Mouse (Mus musculus) layer of hippocampus, adult 2 months (tissue): ENCODE results near the gene Mpp3. TPM values are rescaled to one million over a fixed set of nuclear protein-coding genes. Genes with fewer than 3 reads are reported as not detected.

Source experiments
- DNase-seq, 2 experiments: peaks; one replicate each; pipeline ENCODE4 v3.0.0; 2022; ENCODE audit warnings: low spot score in 2 of 2
- H3K27ac ChIP-seq: fragments of 200-600 bp; 2 replicates; pipeline ENCODE4 v1.8.1; 2022
- H3K4me3 ChIP-seq: fragments of 200-600 bp; 2 replicates; pipeline ENCODE4 v1.8.1; 2022; ENCODE audit warnings: mild to moderate bottlenecking
- CTCF ChIP-seq: fragments of 200-600 bp; conservative IDR thresholded peaks from 2 replicates; pipeline ENCODE4 v1.8.1; 2022; ENCODE audit warnings: antibody characterized with exemption, mild to moderate bottlenecking, moderate library complexity
- total RNA-seq, 2 experiments: library from RNA; stranded (reverse); gene quantifications; 2 replicates each; pipeline ENCODE4 v1.2.3; 2021

The Mpp3 gene
- total RNA-seq, 2 experiments from 2014 or later = 88.3 to 94.4 TPM

DNA sequence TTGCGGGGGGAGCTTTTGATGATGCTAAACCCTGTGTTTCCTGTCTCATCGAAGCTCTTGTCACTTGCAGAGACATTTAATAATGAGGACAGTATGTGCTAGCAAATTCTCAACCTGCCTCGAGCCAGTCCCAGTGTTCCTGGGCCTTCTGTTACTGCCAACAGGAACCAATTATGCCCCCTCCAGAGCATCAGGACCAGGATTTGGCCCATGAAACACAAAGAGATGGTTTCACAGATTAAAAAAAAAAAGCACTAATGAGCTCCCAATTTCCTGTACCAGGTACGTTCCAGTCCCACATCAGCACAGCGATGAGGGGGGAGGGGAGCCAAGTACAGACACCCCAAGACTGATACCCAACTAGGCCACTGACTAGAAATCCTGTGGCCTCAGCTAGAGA is 7.1 kb downstream of the Mpp3 start:
- Histone ChIP-seq H3K4me3 (no peak overlapping the region), H3K27ac (peak overlapping the region; percentile 53; the same call in 1 of the 2 replicates)
- DNase-seq = no peak
- no peak for TF ChIP-seq CTCF

DNA sequence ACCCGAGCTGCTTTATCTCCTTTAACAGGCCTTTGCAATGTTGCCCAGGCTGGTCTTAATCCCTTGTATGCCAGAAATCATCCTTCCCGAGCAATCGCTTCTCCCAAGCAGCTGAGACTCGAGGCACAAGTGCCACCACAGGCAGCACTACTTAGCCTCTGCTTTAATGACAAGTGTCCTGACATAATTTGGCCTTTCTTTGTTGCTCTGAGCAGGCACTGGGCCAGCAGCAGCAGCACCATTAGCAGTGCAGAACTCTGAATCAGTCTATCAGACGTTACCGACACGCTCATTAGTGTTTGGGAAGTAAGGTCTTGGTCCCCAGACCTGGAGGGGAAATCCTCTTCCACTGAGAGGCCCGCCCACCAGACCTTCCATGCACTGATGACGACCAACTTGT is 8.5 kb downstream of the Mpp3 start:
- Histone ChIP-seq H3K27ac (peak overlapping the region; percentile 39; the same call in 1 of the 2 replicates), H3K4me3 (no peak overlapping the region)
- no peak for TF ChIP-seq CTCF
- DNase-seq = no peak

DNA sequence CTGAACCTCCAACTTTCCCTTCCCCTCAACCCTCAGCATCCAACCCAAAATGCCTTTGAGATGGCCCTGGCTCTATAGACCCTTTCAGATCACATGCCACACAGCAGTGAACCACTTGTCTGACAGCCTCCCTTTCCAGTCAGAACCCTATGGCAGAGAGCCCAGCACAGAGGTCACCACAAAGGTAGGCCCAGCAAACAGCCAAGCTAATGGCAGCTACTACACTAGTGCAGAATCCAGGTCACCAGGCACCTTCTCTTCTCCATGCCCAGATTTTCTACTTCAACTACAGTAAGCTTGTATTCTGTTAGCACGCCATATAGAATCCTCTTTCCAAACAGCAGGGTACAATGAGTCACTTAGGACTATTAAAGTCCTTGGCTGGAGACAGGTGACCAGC is 12.1 kb downstream of the Mpp3 start:
- DNase-seq = no peak
- no peak for TF ChIP-seq CTCF
- H3K4me3 ChIP-seq = no peak overlapping the region
- peak overlapping the region; percentile 23; the same call in 1 of the 2 replicates for H3K27ac ChIP-seq

DNA sequence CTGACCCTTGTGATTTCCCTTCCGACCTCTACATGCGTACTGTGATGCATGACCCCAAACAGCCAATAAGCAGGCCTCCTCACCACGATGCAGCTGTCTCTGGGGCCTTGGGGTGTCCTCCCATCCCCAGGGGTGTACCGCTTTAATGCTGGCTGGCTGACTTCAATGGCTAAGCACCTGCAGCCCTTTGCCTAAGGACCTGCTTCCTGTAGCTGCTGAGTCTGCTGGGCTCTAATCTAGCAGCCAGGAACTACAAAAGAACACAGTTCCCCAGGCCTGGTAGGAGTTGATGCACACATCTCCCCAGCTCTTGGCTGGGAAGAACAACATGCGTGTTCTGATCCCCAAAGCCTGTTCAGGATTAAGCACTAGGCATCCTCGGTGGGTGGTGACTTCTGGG is 12.8 kb downstream of the Mpp3 start:
- Histone ChIP-seq H3K27ac (peak overlapping the region; percentile 70), H3K4me3 (no peak overlapping the region)
- no peak for TF ChIP-seq CTCF
- no peak for DNase-seq

DNA sequence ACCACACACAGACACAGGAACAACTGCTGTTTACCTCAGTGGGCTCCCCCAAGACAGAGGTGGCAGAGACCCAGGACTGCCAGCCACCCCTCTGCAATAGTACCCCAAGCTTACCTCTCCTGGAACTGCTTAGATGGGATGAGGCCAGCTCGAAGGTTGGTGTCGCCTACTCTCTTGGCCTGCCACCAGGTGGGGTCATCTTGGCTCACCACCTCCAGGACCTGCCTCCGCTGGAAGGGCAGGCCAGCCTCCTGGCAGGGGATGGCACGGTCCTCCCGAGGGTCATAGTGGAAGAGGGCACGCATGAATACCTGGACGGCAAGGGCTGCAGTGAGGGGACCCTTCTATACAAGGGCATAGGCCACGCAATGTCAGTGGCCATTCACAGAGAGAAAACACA is 15.1 kb downstream of the Mpp3 start:
- TF ChIP-seq CTCF = no peak

DNA sequence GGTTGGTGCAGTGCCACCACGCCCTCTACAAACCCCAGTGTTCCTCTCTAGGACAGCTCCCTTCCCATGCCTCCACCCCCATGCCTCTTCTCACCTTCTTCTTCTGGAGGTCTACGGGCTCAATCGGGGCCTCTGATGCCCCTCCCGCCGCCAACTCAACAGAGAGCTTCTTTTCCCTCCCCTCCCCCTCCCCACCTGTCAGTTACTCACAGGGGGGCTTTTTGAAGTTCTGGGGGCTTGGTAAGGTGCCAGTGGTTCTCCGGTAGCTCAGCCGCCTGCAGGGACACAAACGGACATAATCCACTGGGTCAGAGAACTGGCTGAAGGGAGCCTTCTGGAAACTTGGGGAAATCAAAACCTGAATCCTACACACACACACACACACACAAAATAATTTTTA is 16.8 kb downstream of the Mpp3 start:
- no peak for TF ChIP-seq CTCF
- Histone ChIP-seq H3K4me3 (no peak overlapping the region), H3K27ac (no peak overlapping the region)
- no peak for DNase-seq

More for the DNA sequence above, 15.1 kb downstream of the Mpp3 start:
- H3K27ac ChIP-seq = no peak overlapping the region
- H3K4me3 ChIP-seq = no peak overlapping the region
- no peak for DNase-seq

DNA sequence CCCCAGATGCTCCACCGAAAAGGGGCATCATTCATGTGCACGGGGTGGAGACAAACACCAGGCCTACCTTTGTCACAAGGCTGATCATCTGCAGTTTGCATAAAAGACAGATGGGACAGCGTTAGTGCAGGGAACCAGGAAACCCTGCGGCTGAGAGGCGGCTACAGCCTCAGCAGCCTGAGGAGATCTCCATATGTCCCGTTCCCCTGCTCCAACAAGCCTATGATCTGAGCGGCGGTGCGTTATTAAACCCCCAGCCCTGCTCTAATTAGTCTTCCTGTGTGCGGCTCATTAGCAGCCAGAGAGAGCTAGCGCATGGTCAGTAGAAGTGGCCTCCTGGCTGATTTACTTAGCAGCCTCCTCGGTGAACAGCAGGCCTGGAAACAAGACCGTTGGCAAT is 18.1 kb downstream of the Mpp3 start:
- TF ChIP-seq CTCF = no peak
- Histone ChIP-seq H3K4me3 (no peak overlapping the region), H3K27ac (peak overlapping the region; percentile 77)
- peak; percentile 30 to 45 for DNase-seq

DNA sequence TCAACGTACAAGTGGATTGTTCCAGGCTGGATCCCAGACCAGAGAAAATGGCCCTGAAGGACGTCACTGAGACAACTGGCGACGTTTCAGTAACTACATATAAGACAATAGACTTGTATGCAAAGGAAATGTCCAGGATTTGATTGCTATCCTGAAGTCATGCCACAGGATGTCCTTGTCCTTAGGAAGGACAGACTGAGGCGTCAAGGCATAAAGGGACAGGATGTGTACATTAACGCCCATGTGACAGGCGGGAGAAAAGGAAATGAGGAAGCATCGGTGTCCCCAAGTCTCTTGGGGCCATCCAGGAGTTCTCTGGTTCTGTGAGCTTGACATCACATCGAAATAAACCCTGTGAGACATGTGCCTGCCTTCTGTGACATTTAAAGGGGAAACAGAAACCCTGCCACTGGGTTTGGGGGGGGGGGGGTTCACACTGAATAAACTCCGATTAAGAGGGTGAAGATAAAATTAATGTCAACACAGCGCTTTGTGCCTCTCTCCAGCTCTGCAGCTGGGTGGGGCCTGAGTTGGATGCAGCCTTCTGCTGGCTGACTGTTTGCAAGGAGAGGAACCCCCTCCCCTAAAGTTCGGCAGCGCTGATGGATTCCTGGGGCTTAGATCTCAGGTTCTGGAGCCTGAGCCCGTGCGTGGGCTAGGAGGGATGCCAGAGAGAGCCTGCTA is 19.2 kb downstream of the Mpp3 start:
- Histone ChIP-seq H3K4me3 (no peak overlapping the region), H3K27ac (peak overlapping the region; percentile 77; the same call in 1 of the 2 replicates)
- no peak for DNase-seq
- TF ChIP-seq CTCF = no peak

DNA sequence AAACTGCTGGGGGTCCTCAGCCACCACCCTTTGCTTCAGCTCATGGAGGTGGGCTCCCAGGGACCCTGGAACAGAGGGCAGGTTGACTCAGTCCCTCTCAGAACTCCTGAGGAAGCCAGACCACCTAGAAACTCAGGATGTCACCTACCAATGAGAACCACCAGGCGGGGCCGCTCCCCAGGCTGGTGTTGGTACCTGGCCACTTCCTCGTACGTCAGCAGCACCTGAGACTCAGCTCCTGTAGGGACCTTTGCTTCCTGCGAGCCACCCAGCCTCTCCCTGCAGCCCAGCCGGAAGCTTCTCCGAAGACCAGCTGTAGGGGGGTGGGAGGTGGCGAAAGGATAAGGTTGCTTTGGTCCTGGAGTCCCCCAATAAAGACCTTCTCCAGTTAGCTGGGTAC is 19.9 kb downstream of the Mpp3 start:
- H3K27ac ChIP-seq = no peak overlapping the region
- DNase-seq = no peak
- H3K4me3 ChIP-seq = no peak overlapping the region
- TF ChIP-seq CTCF = no peak

DNA sequence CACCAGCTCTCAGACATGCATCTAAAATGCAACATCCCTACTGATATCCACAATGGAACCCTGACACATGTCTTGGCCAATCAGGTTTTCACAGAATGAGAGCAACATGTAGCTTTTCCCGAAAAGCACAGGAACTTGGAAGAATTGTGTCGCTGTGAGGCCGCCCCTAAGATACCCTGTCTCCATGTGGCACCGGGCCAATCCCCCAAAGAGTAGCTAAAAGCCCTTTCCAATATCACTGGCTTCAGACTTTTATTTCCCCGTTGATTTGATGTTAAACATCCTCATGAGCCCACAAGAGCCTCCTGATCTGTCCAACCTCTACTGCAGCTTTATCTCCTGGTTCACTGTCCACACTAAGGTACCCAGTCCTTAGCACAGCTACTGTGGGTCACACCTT is 21.6 kb downstream of the Mpp3 start:
- DNase-seq = no peak
- no peak for TF ChIP-seq CTCF
- H3K4me3 ChIP-seq = no peak overlapping the region
- no peak overlapping the region for H3K27ac ChIP-seq

DNA sequence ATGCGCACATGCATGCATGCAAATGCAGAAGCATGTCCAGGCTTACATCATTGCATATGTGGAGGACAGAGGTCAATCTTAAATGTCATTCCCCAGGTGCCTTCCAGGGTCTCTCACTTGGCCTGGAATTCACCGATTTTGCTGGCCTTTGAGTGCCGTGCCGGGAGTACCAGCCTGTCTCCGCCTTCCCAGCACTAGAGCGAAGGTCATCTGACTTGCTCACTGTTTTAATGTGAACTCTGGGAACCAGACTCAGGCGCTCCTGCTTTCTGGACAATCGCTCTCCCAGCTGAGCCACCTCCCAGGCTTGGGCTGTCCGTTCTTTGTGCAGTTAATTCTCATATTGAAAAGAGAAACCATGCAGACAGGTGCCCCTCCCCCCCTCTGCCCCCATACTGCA is 22.0 kb downstream of the Mpp3 start:
- DNase-seq = no peak
- no peak overlapping the region for H3K27ac ChIP-seq
- TF ChIP-seq CTCF = no peak
- H3K4me3 ChIP-seq = no peak overlapping the region

DNA sequence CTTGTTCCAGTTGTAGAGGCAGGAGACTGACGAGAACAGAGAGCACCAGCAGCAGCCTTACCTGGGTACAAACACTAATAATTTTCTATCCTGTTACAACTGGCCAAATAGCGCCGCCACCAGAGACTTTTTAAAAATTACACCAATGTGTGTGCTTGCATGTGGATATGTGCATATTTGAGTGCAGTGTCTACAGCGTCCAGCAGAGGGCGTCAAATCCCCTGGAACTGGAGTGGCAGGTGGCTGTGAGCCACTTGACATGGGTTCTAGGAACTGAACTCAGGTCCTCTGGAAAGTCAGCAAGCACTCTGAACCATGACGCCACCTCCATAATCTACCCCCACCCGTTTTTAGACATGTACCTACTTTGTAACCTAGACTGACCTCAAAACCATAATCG is 24.0 kb downstream of the Mpp3 start:
- DNase-seq = no peak
- TF ChIP-seq CTCF = peak; percentile 66
- Histone ChIP-seq H3K27ac (no peak overlapping the region), H3K4me3 (no peak overlapping the region)

DNA sequence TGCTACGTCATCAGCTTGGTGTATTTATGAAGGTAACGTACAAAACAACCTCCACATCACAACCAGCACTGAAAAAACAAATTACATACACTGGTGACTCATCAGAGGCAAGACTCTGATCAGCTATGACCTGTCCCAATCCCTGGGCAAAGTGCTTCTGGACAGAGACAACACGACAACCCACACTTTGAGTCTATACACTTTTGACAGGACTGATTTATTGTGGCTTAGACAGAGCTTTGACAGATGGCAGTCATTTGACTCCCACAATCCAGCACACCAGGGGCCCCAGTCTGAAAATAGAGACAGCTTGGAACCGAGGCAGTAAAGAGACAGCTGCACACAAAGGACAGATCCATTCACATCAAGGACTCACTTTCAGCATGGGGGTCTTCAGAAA is 28.8 kb downstream of the Mpp3 start:
- no peak for TF ChIP-seq CTCF
- peak in 1 of 2 experiments; percentile 53 for DNase-seq

DNA sequence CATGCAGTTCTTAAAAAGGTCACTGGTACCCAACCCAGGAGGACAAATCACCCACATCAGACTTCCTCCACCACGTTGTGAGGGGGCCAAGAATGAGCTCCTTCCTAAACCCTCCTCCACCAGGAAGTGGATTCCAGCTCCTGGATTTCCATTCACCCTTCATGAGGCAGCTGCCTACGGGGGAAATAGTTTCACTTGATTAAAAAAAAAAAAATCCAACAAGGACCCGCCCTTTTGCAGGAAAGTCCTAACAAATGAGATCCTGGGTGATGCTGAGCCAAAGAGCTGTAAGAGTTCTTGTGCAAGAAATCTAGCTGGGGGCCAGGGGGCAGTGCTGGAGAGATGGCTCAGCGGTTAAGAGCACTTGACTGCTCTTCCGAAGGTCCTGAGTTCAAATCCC is 30.0 kb downstream of the Mpp3 start:
- DNase-seq = no peak
- no peak for TF ChIP-seq CTCF
- peak overlapping the region; percentile 2; the same call in 1 of the 2 replicates for H3K27ac ChIP-seq
- no peak overlapping the region for H3K4me3 ChIP-seq

More for the DNA sequence above, 28.8 kb downstream of the Mpp3 start:
- Histone ChIP-seq H3K27ac (peak overlapping the region; percentile 67; the same call in 1 of the 2 replicates), H3K4me3 (no peak overlapping the region)
